Mouse (Mus musculus): ENCODE measurements around the gene Zmym1. TPM values are rescaled to one million over a fixed set of nuclear protein-coding genes. Genes with fewer than 3 reads are reported as not detected.

Gene Zmym1
- total RNA-seq, 2 experiments from 2014 or later = 3.4 to 4.5 TPM

Other genes with a start within 250 kb of the Zmym1 start
- 10 to 100 TPM; 15.5 to 18.7 TPM for gene Zmym4, start 93.0 kb downstream of the Zmym1 start, total RNA-seq (2021)
- 10 to 100 TPM; 66.4 to 70.0 TPM for gene Sfpq, start 39.8 kb downstream of the Zmym1 start, total RNA-seq (2021)
- 1 to 10 TPM; 3.5 to 3.9 TPM for gene Zmym6, start 16.2 kb upstream of the Zmym1 start, total RNA-seq (2021)
- gene Tmem35b, start 62.5 kb upstream of the Zmym1 start, total RNA-seq (2021) = 1 to 10 TPM in 1 of 2 experiments, under 1 TPM in 1; 0.94 to 1.1 TPM
- gene Dlgap3, start 108.1 kb upstream of the Zmym1 start, total RNA-seq (2021) = under 1 TPM; 0.18 to 0.27 TPM
- 10 to 100 TPM; 28.9 to 29.1 TPM for gene Smim12, start 182.6 kb upstream of the Zmym1 start, total RNA-seq (2021)